In the genomic region with DNA sequence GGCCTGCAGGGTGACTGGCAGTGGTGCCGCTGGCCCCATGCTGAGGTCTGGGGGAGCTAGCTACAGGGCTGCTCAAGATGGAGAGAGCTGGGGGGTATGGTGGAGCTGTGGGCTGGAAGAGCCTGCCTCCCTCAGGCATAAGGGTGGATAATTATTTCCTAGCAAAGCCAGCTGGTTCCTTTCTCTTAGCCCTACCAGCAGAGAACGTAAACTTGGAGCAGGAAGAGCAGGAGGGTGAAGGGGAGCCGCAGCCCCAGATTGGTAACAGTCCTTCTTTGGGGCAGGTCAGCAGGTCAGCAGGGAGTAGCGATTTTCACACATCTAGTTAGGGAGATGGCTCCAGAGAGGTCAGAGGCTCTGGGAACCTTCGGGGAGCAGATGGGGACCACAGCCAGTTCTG, we compare ENCODE assay signal across 11 mouse cellular contexts. TPM values are rescaled to one million over a fixed set of nuclear protein-coding genes. Genes with fewer than 3 reads are reported as not detected.
DNase-seq lines count a peak whose midpoint lies in the region; ATAC-seq and TF ChIP-seq lines count a peak whose summit lies in the region.
"Had no signal": no experiment of that assay in that cellular context is flagged by ENCODE, and none has a peak within 500 bp of the region (broad histone marks: within the 10 kb centered on the region; RNA-seq: fewer than 3 reads in every experiment).

No protein-coding gene starts in this region.

- H3K36me3 ChIP-seq in kidney, embryonic 15.5 days = peaks cover 79% of the 10 kb centered on the region
- H3K36me3 ChIP-seq in hindbrain, embryonic 12.5 days = peaks cover 13% of the 10 kb centered on the region
- H3K36me3 ChIP-seq in midbrain, embryonic 16.5 days (ENCODE audit: control insufficient read depth, insufficient read depth, low read length) = peaks cover 21% of the 10 kb centered on the region

- DNase-seq in kidney, adult 8-10 months = no peak
- peak; percentile 67 for DNase-seq in embryo, embryonic 10.5 days (ENCODE audit: low spot score)
- no peak for DNase-seq in layer of hippocampus, adult 2 months (ENCODE audit: low spot score in 2 of 2)
- no peak for DNase-seq in layer of hippocampus, postnatal 25 days (ENCODE audit: extremely low spot score in 1 of 2, low spot score in 1 of 2)
- DNase-seq in adrenal gland, postnatal 36 days = no peak
- DNase-seq: cerebellum, adult 8-10 months had no signal

- H3K4me1 ChIP-seq in kidney, embryonic 15.5 days = peaks cover 38% of the 10 kb centered on the region
- H3K4me1 ChIP-seq in hindbrain, embryonic 12.5 days = peaks cover 11% of the 10 kb centered on the region
- H3K4me1 ChIP-seq in midbrain, embryonic 16.5 days (ENCODE audit: control insufficient read depth, insufficient read depth, low read length) = no peaks in the 10 kb centered on the region

- peak overlapping the region; percentile 75 for H3K27ac ChIP-seq in kidney, embryonic 15.5 days
- H3K27ac ChIP-seq in hindbrain, embryonic 12.5 days = no peak overlapping the region
- peak overlapping the region; percentile 31; the same call in 1 of the 2 replicates for H3K27ac ChIP-seq in midbrain, embryonic 16.5 days (ENCODE audit: low read length)
- H3K27ac ChIP-seq in layer of hippocampus, adult 2 months = no peak overlapping the region
- H3K27ac ChIP-seq: heart, embryonic 15.5 days had no signal

- no peak overlapping the region for H3K4me3 ChIP-seq in kidney, embryonic 15.5 days (replicated peaks)
- no peak overlapping the region for H3K4me3 ChIP-seq in hindbrain, embryonic 12.5 days
- H3K4me3 ChIP-seq in midbrain, embryonic 16.5 days (ENCODE audit: low read depth, low read length) = no peak overlapping the region
- no peak overlapping the region for H3K4me3 ChIP-seq in layer of hippocampus, adult 2 months
- H3K4me3 ChIP-seq: heart, embryonic 15.5 days had no signal

- no peaks in the 10 kb centered on the region for H3K9me3 ChIP-seq in kidney, embryonic 15.5 days (replicated peaks)
- H3K9me3 ChIP-seq in hindbrain, embryonic 12.5 days (replicated peaks) = no peaks in the 10 kb centered on the region
- no peaks in the 10 kb centered on the region for H3K9me3 ChIP-seq in midbrain, embryonic 16.5 days (replicated peaks; ENCODE audit: control insufficient read depth, low read length, poor library complexity, severe bottlenecking)
- H3K9me3 ChIP-seq: heart, embryonic 15.5 days had no signal

- 18% methylated on average over 5 of the region's 5 CpGs for WGBS in kidney, embryonic 15.5 days
- WGBS in hindbrain, embryonic 12.5 days = 19% methylated on average over 5 of the region's 5 CpGs
- 47% methylated on average over 5 of the region's 5 CpGs for WGBS in midbrain, embryonic 16.5 days

- peak; percentile 73 for ATAC-seq in kidney, embryonic 15.5 days (replicated peaks; ENCODE audit: low FRiP score)
- ATAC-seq in hindbrain, embryonic 12.5 days (ENCODE audit: low FRiP score) = peak; percentile 61; the same call in 1 of the 2 replicates
- no peak for ATAC-seq in midbrain, embryonic 16.5 days
- ATAC-seq: activated CD4-positive, CD25-positive, alpha-beta regulatory T cell, adult 4 months had no signal

- H3K4me2 ChIP-seq in kidney, embryonic 15.5 days = no peak overlapping the region
- no peak overlapping the region for H3K4me2 ChIP-seq in hindbrain, embryonic 12.5 days (replicated peaks)
- H3K4me2 ChIP-seq in midbrain, embryonic 16.5 days (ENCODE audit: low read length) = no peak overlapping the region
- H3K4me2 ChIP-seq: heart, embryonic 15.5 days had no signal

- H3K27me3 ChIP-seq in kidney, embryonic 15.5 days = no peaks in the 10 kb centered on the region
- H3K27me3 ChIP-seq in hindbrain, embryonic 12.5 days = no peaks in the 10 kb centered on the region
- H3K27me3 ChIP-seq in midbrain, embryonic 16.5 days (ENCODE audit: control insufficient read depth, insufficient read depth, low read depth, low read length) = no peaks in the 10 kb centered on the region
- H3K27me3 ChIP-seq: heart, embryonic 15.5 days had no signal

- no peak for TF ChIP-seq CTCF in layer of hippocampus, adult 2 months (conservative IDR thresholded peaks at IDR 0.05)

- H3K9ac ChIP-seq in kidney, embryonic 15.5 days = no peak overlapping the region
- no peak overlapping the region for H3K9ac ChIP-seq in hindbrain, embryonic 12.5 days
- no peak overlapping the region for H3K9ac ChIP-seq in midbrain, embryonic 16.5 days (ENCODE audit: low read depth, low read length)
- H3K9ac ChIP-seq: heart, embryonic 15.5 days had no signal

RNA-seq across cellular contexts. Expression of a gene that starts 44.4 kb away (rescaled TPM):
- polyA plus RNA-seq in kidney, embryonic 15.5 days (2015; fragmentation: Nextera tagmentation; extraction: Ambion mirVana) = 124 and 132 TPM in 2 replicates
- polyA plus RNA-seq in hindbrain, embryonic 12.5 days (2016; fragmentation: Nextera tagmentation; extraction: Ambion mirVana) = 166 and 180 TPM in 2 replicates
- 112 and 125 TPM in 2 replicates for polyA plus RNA-seq in midbrain, embryonic 16.5 days (2015; fragmentation: Nextera tagmentation; extraction: Ambion mirVana)
- 10 to 100 TPM; 70.3 to 82.5 TPM for total RNA-seq in layer of hippocampus, adult 2 months (2021)
- total RNA-seq in layer of hippocampus, postnatal 25 days (2021) = 100 to 1,000 TPM in 1 of 2 experiments, 10 to 100 TPM in 1; 91.4 to 116 TPM
- total RNA-seq in adrenal gland, postnatal 36 days (2021) = 10 to 100 TPM; 51.6 to 52.4 TPM

Comparison
In these comparisons a context has a peak if more than half of its experiments do, and no peak if none do; other contexts are left out.
1. H3K27ac ChIP-seq: peak in kidney, embryonic 15.5 days (single experiment) and midbrain, embryonic 16.5 days (single experiment); none in hindbrain, embryonic 12.5 days (single experiment) and layer of hippocampus, adult 2 months (single experiment).